Mouse (Mus musculus): ENCODE data around the gene Hmmr. TPM values are rescaled to one million over a fixed set of nuclear protein-coding genes. Genes with fewer than 3 reads are reported as not detected.
A peak's percentile ranks its signal among the peaks of the same experiment; 100 is the strongest.

Hmmr gene
- polyA plus RNA-seq (2012; ENCODE audit: insufficient read depth, low replicate concordance): 0.56 and 2.2 TPM in 2 replicates

- TF ChIP-seq FLI1 (IDR thresholded peaks at IDR 0.05; ENCODE audit: low read length): no peak
- no peak for TF ChIP-seq GATA1 (IDR thresholded peaks at IDR 0.05; ENCODE audit: borderline replicate concordance, low read length)
- H3K36me3 ChIP-seq (replicated peaks; ENCODE audit: low read length): peaks cover 33% of the 10 kb centered on the region
- no peaks in the 10 kb centered on the region for H3K27me3 ChIP-seq (replicated peaks)
- peaks cover 44% of the 10 kb centered on the region for H3K4me1 ChIP-seq
- H3K4me3 ChIP-seq (replicated peaks): peak within 1 kb of the TSS; percentile 98
- no peaks in the 10 kb centered on the region for H3K9me3 ChIP-seq
These were observed at the start of gene Hmmr, which contains the start of gene Nudcd2 for GRCm38 (mm10) chr11:40733339-40734174. Gene Hmmr (minus strand): TSS chr11:40733422. Gene Nudcd2 (plus strand): TSS chr11:40733667.

GRCm38 (mm10) chr11:40781857-40782256, 48.6 kb upstream of the Hmmr start:
- Histone ChIP-seq H3K9me3 (no peaks in the 10 kb centered on the region), H3K4me3 (replicated peaks) (no peak overlapping the region), H3K4me1 (no peaks in the 10 kb centered on the region), H3K36me3 (replicated peaks; ENCODE audit: low read length) (no peaks in the 10 kb centered on the region), H3K27me3 (replicated peaks) (no peaks in the 10 kb centered on the region)
- TF ChIP-seq GATA1 (IDR thresholded peaks at IDR 0.05; ENCODE audit: borderline replicate concordance, low read length) (no peak), FLI1 (IDR thresholded peaks at IDR 0.05; ENCODE audit: low read length) (no peak)

DNA sequence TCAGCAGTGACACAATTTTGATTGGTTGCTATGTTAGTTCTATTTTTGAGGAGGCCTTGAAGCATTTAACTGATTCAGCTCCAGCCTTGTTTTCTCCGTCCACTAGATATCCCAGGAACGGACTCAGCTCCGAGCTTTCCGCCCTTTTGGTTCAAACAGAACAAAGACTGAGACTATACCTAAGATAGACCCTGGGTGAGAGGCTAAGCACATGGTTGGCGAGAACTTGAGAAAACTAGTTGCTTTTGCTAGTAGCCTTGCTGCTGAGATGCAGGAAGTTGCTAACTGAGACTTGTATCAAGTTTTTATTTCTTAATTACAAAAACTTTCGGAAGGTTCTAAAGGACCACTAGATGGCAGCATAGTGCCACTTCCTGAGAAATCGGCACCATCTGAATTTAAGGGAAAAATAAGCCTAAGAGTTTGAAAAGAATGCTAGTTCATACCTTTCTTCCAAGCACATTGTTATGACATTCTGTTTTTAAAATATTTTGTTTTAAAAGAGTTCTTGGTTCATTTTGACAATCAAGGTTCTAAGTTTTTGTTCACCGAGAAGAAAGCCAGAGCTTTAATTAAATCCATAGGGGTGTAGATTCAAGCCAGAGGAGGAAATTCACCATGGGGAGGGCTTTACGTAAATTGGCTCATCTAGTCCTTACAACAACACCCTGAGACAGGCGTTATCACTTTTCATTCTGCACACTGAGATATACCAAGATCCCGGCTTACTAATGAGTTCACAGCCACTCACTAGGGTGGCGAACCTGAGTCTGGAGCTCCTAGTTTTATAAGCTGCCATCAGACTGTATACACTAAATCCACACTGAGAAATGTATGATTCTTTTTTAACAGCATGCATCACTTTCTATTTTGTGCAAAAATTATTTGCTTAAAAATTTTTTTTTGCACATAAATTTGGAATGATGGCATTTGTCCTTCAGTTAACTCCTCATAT, 42.4 kb upstream of the Hmmr start:
- no peak for TF ChIP-seq FLI1 (IDR thresholded peaks at IDR 0.05; ENCODE audit: low read length)
- TF ChIP-seq GATA1 (IDR thresholded peaks at IDR 0.05; ENCODE audit: borderline replicate concordance, low read length): no peak
- no peaks in the 10 kb centered on the region; the same call in 1 of the 2 replicates for H3K4me1 ChIP-seq
- peaks cover 2% of the 10 kb centered on the region for H3K27me3 ChIP-seq (replicated peaks)
- no peak overlapping the region for H3K4me3 ChIP-seq (replicated peaks)
- H3K36me3 ChIP-seq (replicated peaks; ENCODE audit: low read length): no peaks in the 10 kb centered on the region
- H3K9me3 ChIP-seq: no peaks in the 10 kb centered on the region

- Histone ChIP-seq H3K4me3 (replicated peaks) (no peak overlapping the region), H3K36me3 (replicated peaks; ENCODE audit: low read length) (no peaks in the 10 kb centered on the region), H3K27me3 (replicated peaks) (peaks cover 14% of the 10 kb centered on the region), H3K4me1 (peaks cover 22% of the 10 kb centered on the region), H3K9me3 (no peaks in the 10 kb centered on the region)
- TF ChIP-seq GATA1 (IDR thresholded peaks at IDR 0.05; ENCODE audit: borderline replicate concordance, low read length) (no peak), FLI1 (IDR thresholded peaks at IDR 0.05; ENCODE audit: low read length) (no peak)
These were observed 31.5 kb upstream of the Hmmr start for GRCm38 (mm10) chr11:40764690-40765089.

- Histone ChIP-seq H3K4me3 (replicated peaks) (peak overlapping the region; percentile 65), H3K9me3 (no peaks in the 10 kb centered on the region), H3K4me1 (peaks cover 22% of the 10 kb centered on the region), H3K27me3 (replicated peaks) (peaks cover 10% of the 10 kb centered on the region), H3K36me3 (replicated peaks; ENCODE audit: low read length) (no peaks in the 10 kb centered on the region)
- TF ChIP-seq FLI1 (IDR thresholded peaks at IDR 0.05; ENCODE audit: low read length) (no peak), GATA1 (IDR thresholded peaks at IDR 0.05; ENCODE audit: borderline replicate concordance, low read length) (no peak)
These were observed 30.2 kb upstream of the Hmmr start for GRCm38 (mm10) chr11:40763395-40763794.

- H3K4me3 ChIP-seq (replicated peaks): no peak overlapping the region
- peaks cover 2% of the 10 kb centered on the region for H3K27me3 ChIP-seq (replicated peaks)
- no peaks in the 10 kb centered on the region for H3K9me3 ChIP-seq
- peaks cover 35% of the 10 kb centered on the region for H3K4me1 ChIP-seq
- TF ChIP-seq GATA1 (IDR thresholded peaks at IDR 0.05; ENCODE audit: borderline replicate concordance, low read length): no peak
- no peak for TF ChIP-seq FLI1 (IDR thresholded peaks at IDR 0.05; ENCODE audit: low read length)
- no peaks in the 10 kb centered on the region for H3K36me3 ChIP-seq (replicated peaks; ENCODE audit: low read length)
These were observed 26.7 kb upstream of the Hmmr start for GRCm38 (mm10) chr11:40759896-40760295.

DNA sequence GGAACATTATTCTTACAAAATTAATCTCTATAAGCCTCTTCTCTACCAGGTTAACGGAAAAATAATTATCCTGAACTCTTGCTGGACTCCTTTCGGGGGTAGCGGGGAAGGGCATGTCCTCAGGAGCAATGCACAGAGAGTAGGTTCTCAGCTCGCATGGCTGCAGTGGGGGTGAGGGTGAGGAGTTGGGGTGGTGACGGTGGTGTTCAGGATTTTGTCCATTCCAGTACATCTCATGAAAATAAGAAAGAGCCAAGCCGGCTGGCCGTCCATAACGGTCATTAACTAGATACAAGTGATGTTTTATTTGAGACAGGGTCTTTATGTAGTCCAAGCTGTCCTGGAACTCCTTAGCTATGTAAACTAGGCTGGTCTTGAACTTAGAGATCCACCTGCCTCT, 22.7 kb upstream of the Hmmr start:
- H3K4me3 ChIP-seq (replicated peaks): peak overlapping the region; percentile 98
- H3K4me1 ChIP-seq: peaks cover 38% of the 10 kb centered on the region
- H3K27me3 ChIP-seq (replicated peaks): peaks cover 2% of the 10 kb centered on the region
- no peaks in the 10 kb centered on the region for H3K9me3 ChIP-seq
- peaks cover 35% of the 10 kb centered on the region for H3K36me3 ChIP-seq (replicated peaks; ENCODE audit: low read length)
- TF ChIP-seq GATA1 (IDR thresholded peaks at IDR 0.05; ENCODE audit: borderline replicate concordance, low read length) (no peak), FLI1 (IDR thresholded peaks at IDR 0.05; ENCODE audit: low read length) (no peak)

GRCm38 (mm10) chr11:40755109-40755627, 21.9 kb upstream of the Hmmr start, which contains the start of gene Ccng1:
Gene Ccng1 (minus strand): TSS chr11:40755311.
- Histone ChIP-seq H3K36me3 (replicated peaks; ENCODE audit: low read length) (peaks cover 43% of the 10 kb centered on the region), H3K9me3 (no peaks in the 10 kb centered on the region), H3K4me3 (replicated peaks) (peak within 1 kb of the TSS; percentile 98), H3K4me1 (peaks cover 38% of the 10 kb centered on the region), H3K27me3 (replicated peaks) (no peaks in the 10 kb centered on the region)
- no peak for TF ChIP-seq GATA1 (IDR thresholded peaks at IDR 0.05; ENCODE audit: borderline replicate concordance, low read length)
- no peak for TF ChIP-seq FLI1 (IDR thresholded peaks at IDR 0.05; ENCODE audit: low read length)

DNA sequence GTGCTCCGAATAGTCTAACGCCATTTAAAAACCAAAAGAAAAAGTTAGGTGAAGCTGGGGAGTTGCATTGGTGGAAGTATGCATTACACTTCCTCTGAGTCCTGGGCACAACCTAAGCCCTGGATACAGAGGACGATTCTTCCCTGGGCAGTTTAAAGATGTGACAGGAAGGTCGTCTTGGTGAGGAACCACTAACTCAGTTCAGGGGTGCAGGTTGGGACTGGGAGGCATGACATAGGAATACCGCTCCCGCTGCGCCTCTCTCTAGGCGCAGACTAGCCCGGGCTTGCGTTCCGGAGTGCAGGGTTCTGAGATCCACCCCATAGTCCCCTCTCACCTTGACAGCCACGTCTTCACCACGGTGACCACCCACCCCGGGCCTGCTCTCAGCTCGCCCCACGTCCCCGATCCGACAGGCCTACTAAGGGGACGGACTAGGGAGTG, 21.5 kb upstream of the Hmmr start:
- H3K36me3 ChIP-seq (replicated peaks; ENCODE audit: low read length): peaks cover 48% of the 10 kb centered on the region
- no peaks in the 10 kb centered on the region for H3K27me3 ChIP-seq (replicated peaks)
- no peak for TF ChIP-seq FLI1 (IDR thresholded peaks at IDR 0.05; ENCODE audit: low read length)
- TF ChIP-seq GATA1 (IDR thresholded peaks at IDR 0.05; ENCODE audit: borderline replicate concordance, low read length): no peak
- no peaks in the 10 kb centered on the region for H3K9me3 ChIP-seq
- H3K4me3 ChIP-seq (replicated peaks): peak overlapping the region; percentile 98
- H3K4me1 ChIP-seq: peaks cover 39% of the 10 kb centered on the region

All from megakaryocyte, embryonic 14.5 days (primary cell).